Mouse (Mus musculus) heart, embryonic 10.5 days (tissue): ENCODE measurements around the gene Ndufs3. TPM values are rescaled to one million over a fixed set of nuclear protein-coding genes. Genes with fewer than 3 reads are reported as not detected.

Experiments used
- DNase-seq: peaks from one replicate; pipeline ENCODE4 v3.0.0-alpha.2; 2017; ENCODE audit warnings: low spot score
- H3K27ac ChIP-seq: fragments of 300-500 bp; sonication (generic); 2 replicates; pipeline ENCODE4 v1.5.1; 2016; ENCODE audit warnings: mild to moderate bottlenecking
- H3K27me3 ChIP-seq: fragments of 300-500 bp; sonication (generic); 2 replicates; pipeline ENCODE4 v1.6.1; 2016; ENCODE audit warnings: mild to moderate bottlenecking; ENCODE audit not compliant: poor library complexity, insufficient read depth, severe bottlenecking
- H3K36me3 ChIP-seq: fragments of 300-500 bp; sonication (generic); 2 replicates; pipeline ENCODE4 v1.6.1; 2016; ENCODE audit warnings: mild to moderate bottlenecking, moderate library complexity
- H3K4me1 ChIP-seq: fragments of 300-500 bp; sonication (generic); 2 replicates; pipeline ENCODE4 v1.6.1; 2016; ENCODE audit warnings: mild to moderate bottlenecking
- H3K4me3 ChIP-seq: fragments of 300-500 bp; sonication (generic); 2 replicates; pipeline ENCODE4 v1.5.1; 2016; ENCODE audit warnings: mild to moderate bottlenecking, moderate library complexity
- H3K9me3 ChIP-seq: fragments of 300-500 bp; sonication (generic); 2 replicates; pipeline ENCODE4 v1.6.1; 2016; ENCODE audit warnings: mild to moderate bottlenecking, moderate library complexity
- WGBS: fragments of 180-500 bp; shearing (Covaris S2); methylation state at CpG from one replicate; pipeline ENCODE4 v1.1.7; 2016; 5-methylcytosine and 5-hydroxymethylcytosine counted together
- polyA plus RNA-seq: library from polyadenylated mRNA; unstranded; fragments of >200 nt; fragmentation: Nextera tagmentation; extraction: Ambion mirVana; gene quantifications from 2 replicates; pipeline ENCODE4 v1.2.1, GENCODE M21; 2016

Gene Ndufs3
- polyA plus RNA-seq, 1 experiment from 2014 or later, result 276 TPM

GRCm38 (mm10) chr2:90889550-90890548, 14.8 kb downstream of the Ndufs3 start:
- Histone ChIP-seq H3K27ac (peak overlapping the region; percentile 91), H3K9me3 (no peaks in the 10 kb centered on the region), H3K36me3 (peaks cover 28% of the 10 kb centered on the region), H3K4me1 (peaks cover 55% of the 10 kb centered on the region), H3K4me3 (peak overlapping the region; percentile 67), H3K27me3 (peaks cover 47% of the 10 kb centered on the region)
- 3% methylated on average over 133 of the region's 133 CpGs for WGBS
- peak; percentile 85 for DNase-seq

- Histone ChIP-seq H3K4me3 (no peak overlapping the region), H3K36me3 (peaks cover 10% of the 10 kb centered on the region; the same call in 1 of the 2 replicates), H3K27ac (no peak overlapping the region), H3K4me1 (peaks cover 50% of the 10 kb centered on the region), H3K9me3 (no peaks in the 10 kb centered on the region), H3K27me3 (peaks cover 58% of the 10 kb centered on the region)
- DNase-seq, result no peak
- WGBS, result 51% methylated on average over 5 of the region's 5 CpGs
Measured at GRCm38 (mm10) chr2:90887627-90888026, 17.0 kb downstream of the Ndufs3 start.

GRCm38 (mm10) chr2:90886436-90886835, 18.2 kb downstream of the Ndufs3 start:
- Histone ChIP-seq H3K36me3 (no peaks in the 10 kb centered on the region), H3K27me3 (peaks cover 58% of the 10 kb centered on the region), H3K9me3 (no peaks in the 10 kb centered on the region), H3K4me3 (peak overlapping the region; percentile 68), H3K27ac (0 out of 2 replicates have a peak overlapping the region, but pooled peaks have one; percentile 80), H3K4me1 (peaks cover 44% of the 10 kb centered on the region)
- DNase-seq, result no peak
- 33% methylated on average over 6 of the region's 6 CpGs for WGBS

GRCm38 (mm10) chr2:90885218-90886041, 19.2 kb downstream of the Ndufs3 start, which contains the start of gene C1qtnf4:
TSS of gene C1qtnf4 (plus strand) at chr2:90885860.
- Histone ChIP-seq H3K27me3 (peaks cover 66% of the 10 kb centered on the region), H3K27ac (peak within 1 kb of the TSS; percentile 80), H3K4me1 (peaks cover 47% of the 10 kb centered on the region), H3K9me3 (no peaks in the 10 kb centered on the region), H3K36me3 (no peaks in the 10 kb centered on the region), H3K4me3 (peak within 1 kb of the TSS; percentile 68)
- DNase-seq, result no peak
- 2% methylated on average over 45 of the region's 45 CpGs for WGBS

- DNase-seq, result no peak
- peaks cover 51% of the 10 kb centered on the region for H3K4me1 ChIP-seq
- WGBS, result 76% methylated on average over 2 of the region's 2 CpGs
- H3K27me3 ChIP-seq, result peaks cover 43% of the 10 kb centered on the region
- H3K4me3 ChIP-seq, result no peak overlapping the region
- H3K36me3 ChIP-seq, result no peaks in the 10 kb centered on the region
- H3K27ac ChIP-seq, result no peak overlapping the region
- H3K9me3 ChIP-seq, result no peaks in the 10 kb centered on the region
Measured at GRCm38 (mm10) chr2:90881824-90882223, 22.8 kb downstream of the Ndufs3 start.

GRCm38 (mm10) chr2:90880144-90880785, 24.4 kb downstream of the Ndufs3 start:
- H3K9me3 ChIP-seq, result no peaks in the 10 kb centered on the region
- H3K27me3 ChIP-seq, result peaks cover 27% of the 10 kb centered on the region
- no peaks in the 10 kb centered on the region for H3K36me3 ChIP-seq
- 26% methylated on average over 6 of the region's 6 CpGs for WGBS
- peaks cover 40% of the 10 kb centered on the region for H3K4me1 ChIP-seq
- H3K4me3 ChIP-seq, result no peak overlapping the region
- no peak for DNase-seq
- no peak overlapping the region; the same call in 1 of the 2 replicates for H3K27ac ChIP-seq

- Histone ChIP-seq H3K27me3 (peaks cover 19% of the 10 kb centered on the region), H3K27ac (peak overlapping the region; percentile 62; the same call in 1 of the 2 replicates), H3K4me3 (no peak overlapping the region), H3K9me3 (no peaks in the 10 kb centered on the region), H3K4me1 (peaks cover 34% of the 10 kb centered on the region), H3K36me3 (no peaks in the 10 kb centered on the region)
- DNase-seq, result no peak
Measured at GRCm38 (mm10) chr2:90879419-90879818, 25.2 kb downstream of the Ndufs3 start.

- WGBS, result 55% methylated on average over 5 of the region's 5 CpGs
- Histone ChIP-seq H3K27ac (no peak overlapping the region), H3K4me1 (peaks cover 34% of the 10 kb centered on the region), H3K36me3 (0 out of 2 replicates have a peak, but pooled peaks cover 3% of the 10 kb centered on the region), H3K27me3 (peaks cover 12% of the 10 kb centered on the region; the same call in 1 of the 2 replicates), H3K9me3 (no peaks in the 10 kb centered on the region), H3K4me3 (no peak overlapping the region)
- DNase-seq, result no peak
Measured at GRCm38 (mm10) chr2:90877584-90878259, 26.9 kb downstream of the Ndufs3 start.

- Histone ChIP-seq H3K4me1 (peaks cover 48% of the 10 kb centered on the region), H3K9me3 (no peaks in the 10 kb centered on the region), H3K36me3 (0 out of 2 replicates have a peak, but pooled peaks cover 3% of the 10 kb centered on the region), H3K4me3 (no peak overlapping the region), H3K27me3 (0 out of 2 replicates have a peak, but pooled peaks cover 3% of the 10 kb centered on the region), H3K27ac (no peak overlapping the region)
- 80% methylated on average over 2 of the region's 2 CpGs for WGBS
- peak; percentile 67 for DNase-seq
Measured at GRCm38 (mm10) chr2:90875239-90875638, 29.4 kb downstream of the Ndufs3 start.

GRCm38 (mm10) chr2:90874025-90874424, 30.6 kb downstream of the Ndufs3 start:
- H3K9me3 ChIP-seq, result no peaks in the 10 kb centered on the region
- no peak overlapping the region for H3K27ac ChIP-seq

GRCm38 (mm10) chr2:90871180-90871961, 33.3 kb downstream of the Ndufs3 start:
- peak overlapping the region; percentile 89 for H3K27ac ChIP-seq
- no peaks in the 10 kb centered on the region for H3K9me3 ChIP-seq
- peaks cover 43% of the 10 kb centered on the region for H3K4me1 ChIP-seq
- DNase-seq, result peak; percentile 66
- no peak overlapping the region for H3K4me3 ChIP-seq
- no peaks in the 10 kb centered on the region for H3K27me3 ChIP-seq
- WGBS, result 55% methylated on average over 8 of the region's 8 CpGs
- peaks cover 20% of the 10 kb centered on the region for H3K36me3 ChIP-seq

More at GRCm38 (mm10) chr2:90874025-90874424, 30.6 kb downstream of the Ndufs3 start:
- H3K36me3 ChIP-seq, result 0 out of 2 replicates have a peak, but pooled peaks cover 3% of the 10 kb centered on the region
- no peak overlapping the region for H3K4me3 ChIP-seq
- WGBS, result 77% methylated on average over 1 of the region's 1 CpGs
- no peak for DNase-seq
- no peaks in the 10 kb centered on the region for H3K27me3 ChIP-seq
- peaks cover 48% of the 10 kb centered on the region for H3K4me1 ChIP-seq
